Mouse (Mus musculus) olfactory bulb, adult 2 months (tissue): ENCODE data around the gene Fkbp2. TPM values are rescaled to one million over a fixed set of nuclear protein-coding genes. Genes with fewer than 3 reads are reported as not detected.

Experiments
- H3K27ac ChIP-seq: fragments of 200-500 bp; 2 replicates; pipeline ENCODE4 v1.5.1; 2012; ENCODE audit warnings: low read depth, low read length; ENCODE audit not compliant: insufficient read depth
- H3K4me1 ChIP-seq: fragments of 200-500 bp; 2 replicates; pipeline ENCODE4 v1.6.1; 2012; ENCODE audit warnings: low read length; ENCODE audit not compliant: control insufficient read depth, insufficient read depth
- H3K4me3 ChIP-seq: fragments of 200-500 bp; 2 replicates; pipeline ENCODE4 v1.5.1; 2012; ENCODE audit warnings: mild to moderate bottlenecking, low read depth, low read length, moderate library complexity; ENCODE audit not compliant: insufficient read depth
- CTCF ChIP-seq: fragments of 200-500 bp; IDR thresholded peaks from 2 replicates; pipeline ENCODE4 v1.5.1; 2012; ENCODE audit warnings: low read depth, mild to moderate bottlenecking, low read length, moderate library complexity; ENCODE audit not compliant: insufficient read depth
- POLR2A ChIP-seq: fragments of 200-500 bp; IDR thresholded peaks from 2 replicates; pipeline ENCODE4 v1.6.1; 2012; ENCODE audit warnings: mild to moderate bottlenecking, low read depth, low read length, moderate library complexity; ENCODE audit not compliant: insufficient read depth
- WGBS: fragments of 180-500 bp; shearing (Covaris S2); methylation state at CpG from one replicate; pipeline ENCODE4 v1.1.7; 2018; 5-methylcytosine and 5-hydroxymethylcytosine counted together
- polyA plus RNA-seq: library from polyadenylated mRNA; stranded (reverse); fragments of >200 nt; gene quantifications from 2 replicates; pipeline ENCODE4 v1.2.4, GENCODE M21; 2012; ENCODE audit warnings: low replicate concordance; ENCODE audit not compliant: missing spikeins, insufficient read depth, insufficient read length

The Fkbp2 gene
- polyA plus RNA-seq, 1 experiment: not detected

DNA sequence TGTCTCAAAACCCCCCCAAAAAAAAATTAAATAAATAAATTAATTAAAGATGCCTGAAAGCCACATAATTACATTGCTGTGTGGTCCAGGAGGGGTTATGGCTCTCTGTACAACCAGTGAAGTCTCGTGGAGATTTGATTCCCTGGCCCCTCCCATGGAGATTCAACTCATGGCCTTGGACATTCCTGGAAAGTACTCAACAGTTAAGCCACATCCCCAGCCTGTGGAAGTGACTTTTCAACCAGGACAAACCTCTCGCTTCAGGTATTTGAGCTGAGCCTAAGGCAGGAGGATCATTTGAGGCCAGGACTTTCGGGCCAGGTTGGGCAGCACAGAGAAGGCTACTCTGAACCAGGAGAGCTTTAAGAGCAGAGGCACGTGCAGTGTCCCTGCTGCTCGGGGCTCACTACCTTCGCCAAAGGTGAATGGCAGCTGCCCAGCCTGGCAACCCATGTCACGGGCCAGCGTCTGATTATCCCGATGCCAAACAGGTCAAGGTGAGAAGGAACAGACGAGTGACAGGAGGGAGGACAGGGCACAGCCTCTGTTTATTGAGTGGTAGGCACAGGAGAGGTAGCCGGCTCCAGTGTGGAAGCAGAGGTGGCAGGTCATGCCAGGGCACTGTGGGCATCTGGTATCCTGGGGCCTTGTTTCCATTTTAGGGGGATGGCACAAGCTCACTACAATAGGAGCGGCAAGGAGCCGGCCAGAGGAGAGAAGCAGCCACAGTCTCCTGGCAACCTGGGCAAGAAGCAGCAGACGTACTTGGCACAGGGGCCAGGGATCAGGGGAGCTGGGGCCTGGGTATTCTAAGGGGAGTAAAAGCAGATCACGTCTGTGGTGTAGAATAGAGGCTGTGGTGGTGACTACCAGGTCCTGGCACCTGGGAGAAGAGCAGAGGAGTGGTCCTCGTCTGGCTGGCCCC is 42.5 kb downstream of the Fkbp2 start:
- 71% methylated on average over 16 of the region's 16 CpGs for WGBS
- Histone ChIP-seq H3K4me1 (peaks cover 42% of the 10 kb centered on the region), H3K27ac (no peak overlapping the region), H3K4me3 (no peak overlapping the region)
- TF ChIP-seq POLR2A: no peak
- no peak for TF ChIP-seq CTCF

DNA sequence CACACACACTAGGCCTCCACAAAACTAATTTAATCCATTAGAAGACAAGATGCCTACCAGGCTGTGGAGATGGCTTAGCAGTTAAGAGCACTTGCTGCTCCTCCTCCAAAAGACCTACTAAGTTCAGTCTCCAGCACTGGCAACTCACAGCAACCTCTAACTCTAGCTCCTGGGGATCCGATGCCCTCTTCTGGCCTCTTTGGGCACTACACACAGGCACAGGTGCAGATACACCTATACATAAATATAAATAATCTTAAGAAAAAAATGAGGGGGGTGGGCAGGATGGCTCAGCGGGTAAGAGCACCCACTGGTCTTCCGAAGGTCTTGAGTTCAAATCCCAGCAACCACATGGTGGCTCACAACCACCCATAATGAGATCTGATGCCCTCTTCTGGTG is 44.0 kb downstream of the Fkbp2 start:
- no peak overlapping the region for H3K4me3 ChIP-seq
- 30% methylated on average over 3 of the region's 3 CpGs for WGBS
- no peak for TF ChIP-seq POLR2A
- no peak for TF ChIP-seq CTCF
- H3K4me1 ChIP-seq: peaks cover 52% of the 10 kb centered on the region
- no peak overlapping the region for H3K27ac ChIP-seq

DNA sequence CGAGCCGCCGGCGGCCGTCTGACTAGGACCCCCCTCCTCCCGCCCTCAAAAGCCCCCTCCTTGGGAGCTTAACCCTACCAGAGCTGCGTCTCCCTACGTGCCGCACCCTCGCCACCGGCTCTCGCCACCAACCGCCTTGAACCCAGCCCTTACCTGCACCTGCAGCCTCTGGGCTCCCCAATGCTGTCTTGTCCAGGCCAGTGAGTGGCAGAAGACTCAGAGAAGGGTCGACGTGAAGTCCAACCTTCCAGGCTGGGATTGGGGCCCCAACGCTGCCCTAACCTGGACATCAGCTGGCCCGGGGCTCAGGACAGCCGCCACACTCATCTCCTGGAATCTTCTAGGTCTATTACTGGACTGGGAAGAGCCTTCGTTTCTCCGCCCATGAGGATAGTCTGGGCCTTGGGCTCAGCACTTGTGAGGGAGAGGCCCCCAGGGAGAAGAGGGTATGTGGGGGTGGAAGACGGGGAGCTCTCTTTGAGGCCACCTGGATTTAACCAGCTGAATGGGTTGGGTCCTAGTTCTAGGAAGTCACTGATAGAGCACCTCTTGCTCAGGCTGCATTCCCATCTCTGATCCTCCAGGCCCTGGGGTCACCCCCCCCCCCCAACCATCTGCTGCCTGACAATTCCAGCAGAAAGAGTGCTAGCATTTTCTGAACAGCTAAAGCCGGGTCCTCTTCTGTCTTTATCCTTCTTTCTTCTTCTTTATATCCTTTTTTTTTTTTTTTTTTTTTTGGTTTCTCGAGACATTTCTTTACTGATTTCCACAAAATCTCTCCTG is 45.9 kb downstream of the Fkbp2 start, which contains the start of gene Kcnk4:
Gene Kcnk4, minus strand, starts transcription at position 321 of the 783 bp plus-strand sequence.
- no peak for TF ChIP-seq CTCF
- no peak for TF ChIP-seq POLR2A
- no peak within 1 kb of the TSS for H3K27ac ChIP-seq
- H3K4me3 ChIP-seq: peak within 1 kb of the TSS; percentile 47
- H3K4me1 ChIP-seq: peaks cover 38% of the 10 kb centered on the region
- WGBS: 11% methylated on average over 23 of the region's 23 CpGs

DNA sequence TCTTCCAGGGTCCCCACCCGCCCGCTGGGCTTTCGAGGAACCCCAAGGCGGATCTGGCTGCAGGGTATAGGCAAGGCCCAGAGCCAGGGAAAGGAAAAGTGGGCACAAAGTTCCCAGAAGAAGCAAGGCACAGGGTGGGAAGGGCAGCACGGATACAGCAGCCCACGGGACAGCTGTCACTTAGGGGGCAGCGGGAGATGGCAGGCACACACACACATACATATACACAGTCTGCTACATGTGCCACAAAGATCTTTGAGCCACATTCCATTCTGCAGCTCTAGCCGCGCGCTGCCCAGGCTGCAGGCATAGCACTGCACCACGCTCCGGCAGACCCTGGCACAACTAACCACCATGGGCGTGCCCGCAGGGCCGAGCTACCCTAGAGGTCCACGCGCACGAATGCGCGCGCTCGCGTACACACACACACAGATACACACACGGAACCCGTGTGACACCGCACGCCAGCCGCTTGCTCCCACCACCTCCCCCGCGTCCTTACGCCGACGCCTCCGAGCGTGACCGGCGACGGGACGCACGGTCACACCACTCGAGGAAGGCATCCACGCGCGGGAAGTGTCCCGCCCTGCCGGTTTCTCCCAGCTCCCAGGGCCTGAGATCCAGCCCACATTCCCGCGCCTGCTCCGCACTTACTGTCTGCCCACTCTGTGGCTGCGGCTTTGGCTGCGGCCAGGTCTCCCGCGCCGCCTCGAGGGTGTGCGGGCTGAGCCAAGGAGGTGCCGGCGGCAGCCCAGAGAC is 46.7 kb downstream of the Fkbp2 start:
- Histone ChIP-seq H3K27ac (no peak overlapping the region), H3K4me3 (peak overlapping the region; percentile 47), H3K4me1 (peaks cover 32% of the 10 kb centered on the region)
- TF ChIP-seq CTCF (no peak), POLR2A (no peak)
- 4% methylated on average over 58 of the region's 58 CpGs for WGBS

DNA sequence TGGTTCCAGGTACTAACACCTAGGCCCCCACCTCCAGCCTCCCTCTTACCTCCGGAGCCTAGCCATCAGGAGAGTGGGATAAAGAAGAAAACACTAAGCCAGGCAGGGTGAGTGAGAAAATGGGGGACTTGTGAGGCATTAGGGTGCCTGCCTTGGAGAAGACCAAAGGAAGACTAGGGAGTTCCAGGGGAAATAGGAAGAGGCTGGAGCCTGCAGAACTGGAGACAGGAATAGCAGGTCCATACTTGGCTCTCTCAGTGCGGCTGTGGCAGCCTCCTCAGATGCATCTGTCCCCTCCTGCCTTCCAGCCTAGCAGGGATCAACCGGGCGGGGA is 47.2 kb downstream of the Fkbp2 start:
- H3K4me3 ChIP-seq: no peak overlapping the region
- no peak overlapping the region for H3K27ac ChIP-seq
- TF ChIP-seq CTCF (no peak), POLR2A (no peak)
- peaks cover 31% of the 10 kb centered on the region for H3K4me1 ChIP-seq
- WGBS: 33% methylated on average over 4 of the region's 4 CpGs

DNA sequence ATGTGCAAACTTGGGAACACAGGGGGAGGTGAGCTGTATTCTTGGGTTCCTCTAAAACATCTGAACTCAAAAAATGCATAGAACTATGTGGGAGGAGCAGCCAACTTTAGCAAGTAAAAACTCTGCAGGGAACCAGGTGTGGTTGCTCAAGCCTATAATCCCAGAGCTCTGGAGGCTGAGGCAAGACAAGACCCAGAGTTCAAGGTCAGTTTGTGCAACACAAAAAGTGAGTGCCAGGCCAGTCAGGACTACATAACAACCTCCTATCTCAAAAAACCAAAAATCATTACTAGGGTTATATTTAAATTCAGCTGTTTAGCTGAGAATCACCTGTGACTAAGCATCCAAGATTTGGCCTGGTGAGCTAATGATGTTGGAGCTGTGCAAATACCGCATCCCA is 48.3 kb downstream of the Fkbp2 start:
- TF ChIP-seq POLR2A (no peak), CTCF (no peak)
- Histone ChIP-seq H3K27ac (no peak overlapping the region), H3K4me3 (no peak overlapping the region), H3K4me1 (peaks cover 27% of the 10 kb centered on the region)
- 67% methylated on average over 1 of the region's 1 CpGs for WGBS

GRCm38 (mm10) chr19:6931002-6931401 is 49.3 kb downstream of the Fkbp2 start:
- H3K4me3 ChIP-seq: no peak overlapping the region
- 18% methylated on average over 2 of the region's 2 CpGs for WGBS
- TF ChIP-seq CTCF (no peak), POLR2A (no peak)
- no peak overlapping the region for H3K27ac ChIP-seq
- H3K4me1 ChIP-seq: peaks cover 32% of the 10 kb centered on the region

- WGBS: 13% methylated on average over 9 of the region's 9 CpGs
- Histone ChIP-seq H3K4me3 (no peak overlapping the region), H3K4me1 (peaks cover 38% of the 10 kb centered on the region), H3K27ac (no peak overlapping the region)
- no peak for TF ChIP-seq POLR2A
Observed at GRCm38 (mm10) chr19:6928080-6928479, 52.2 kb downstream of the Fkbp2 start.

Other genes with a start within 250 kb of the Fkbp2 start
- not detected in 2 replicates for gene Rps6ka4, start 139.9 kb downstream of the Fkbp2 start, polyA plus RNA-seq
- gene Ccdc88b, start 122.3 kb downstream of the Fkbp2 start, polyA plus RNA-seq: not detected in 2 replicates
- gene Trmt112, start 70.8 kb downstream of the Fkbp2 start, polyA plus RNA-seq: not detected in 2 replicates
- not detected in 2 replicates for gene Prdx5, start 70.4 kb downstream of the Fkbp2 start, polyA plus RNA-seq
- gene Esrra, start 58.7 kb downstream of the Fkbp2 start, polyA plus RNA-seq: not detected in 2 replicates
- not detected in 2 replicates for gene Catsperz, start 55.1 kb downstream of the Fkbp2 start, polyA plus RNA-seq
- gene Kcnk4, start 46.0 kb downstream of the Fkbp2 start, polyA plus RNA-seq: not detected in 2 replicates
- gene Bad, start 38.6 kb downstream of the Fkbp2 start, polyA plus RNA-seq: not detected in 2 replicates
- gene Gpr137, start 38.0 kb downstream of the Fkbp2 start, polyA plus RNA-seq: not detected in 2 replicates
- gene Ppp1r14b, start 5.5 kb downstream of the Fkbp2 start, polyA plus RNA-seq: not detected in 2 replicates
- gene Plcb3, start 4.0 kb downstream of the Fkbp2 start, polyA plus RNA-seq: not detected in 2 replicates
- gene Vegfb, start 7.2 kb upstream of the Fkbp2 start, polyA plus RNA-seq: not detected in 2 replicates
- gene Dnajc4, start 12.1 kb upstream of the Fkbp2 start, polyA plus RNA-seq: not detected in 2 replicates
- gene Nudt22, start 15.6 kb upstream of the Fkbp2 start, polyA plus RNA-seq: not detected in 2 replicates
- gene Trpt1, start 15.6 kb upstream of the Fkbp2 start, polyA plus RNA-seq: not detected in 2 replicates
- gene Fermt3, start 39.0 kb upstream of the Fkbp2 start, polyA plus RNA-seq: not detected in 2 replicates
- gene Stip1, start 59.5 kb upstream of the Fkbp2 start, polyA plus RNA-seq: 145 and 219 TPM in 2 replicates
- gene Macrod1, start 76.3 kb upstream of the Fkbp2 start, polyA plus RNA-seq: not detected in 2 replicates
- gene Flrt1, start 125.2 kb upstream of the Fkbp2 start, polyA plus RNA-seq: not detected in 2 replicates
- not detected in 2 replicates for gene Otub1, start 225.8 kb upstream of the Fkbp2 start, polyA plus RNA-seq
- not detected in 2 replicates for gene Cox8a, start 237.1 kb upstream of the Fkbp2 start, polyA plus RNA-seq